Mouse (Mus musculus): ENCODE data around the gene Cdca7l. TPM values are rescaled to one million over a fixed set of nuclear protein-coding genes. Genes with fewer than 3 reads are reported as not detected.

The Cdca7l gene
- polyA plus RNA-seq, 1 experiment = 34.8 TPM

- no peaks in the 10 kb centered on the region for H3K9me3 ChIP-seq (replicated peaks; ENCODE audit: control insufficient read depth, insufficient read depth, low read length, poor library complexity, severe bottlenecking)
- H3K36me3 ChIP-seq (ENCODE audit: control insufficient read depth, insufficient read depth, low read length, poor library complexity, severe bottlenecking) = no peaks in the 10 kb centered on the region
- no peaks in the 10 kb centered on the region for H3K4me1 ChIP-seq (ENCODE audit: control insufficient read depth, insufficient read depth, low read length)
- no peak overlapping the region for H3K9ac ChIP-seq (ENCODE audit: low read depth, poor library complexity, severe bottlenecking)
- no peaks in the 10 kb centered on the region for H3K27me3 ChIP-seq (ENCODE audit: control insufficient read depth, insufficient read depth, low read length, poor library complexity, severe bottlenecking)
- TF ChIP-seq POLR2A (IDR thresholded peaks at IDR 0.05; ENCODE audit: insufficient read depth, low read length) (no peak), CTCF (IDR thresholded peaks at IDR 0.05; ENCODE audit: low read depth, low read length) (no peak), EP300 (IDR thresholded peaks at IDR 0.05; ENCODE audit: insufficient read depth, low read depth, low read length) (no peak)
- no peak overlapping the region for H3K27ac ChIP-seq (ENCODE audit: insufficient read depth, low read length)
- H3K4me3 ChIP-seq (ENCODE audit: low read depth, low read length) = no peak overlapping the region
Measured at GRCm38 (mm10) chr12:117805576-117805975, 1.5 kb downstream of the Cdca7l start.

GRCm38 (mm10) chr12:117806007-117806451 lies 1.9 kb downstream of the Cdca7l start:
- H3K27ac ChIP-seq (ENCODE audit: insufficient read depth, low read length) = no peak overlapping the region
- H3K36me3 ChIP-seq (ENCODE audit: control insufficient read depth, insufficient read depth, low read length, poor library complexity, severe bottlenecking) = no peaks in the 10 kb centered on the region
- H3K4me1 ChIP-seq (ENCODE audit: control insufficient read depth, insufficient read depth, low read length) = no peaks in the 10 kb centered on the region
- no peak overlapping the region for H3K4me3 ChIP-seq (ENCODE audit: low read depth, low read length)
- no peak overlapping the region for H3K9ac ChIP-seq (ENCODE audit: low read depth, poor library complexity, severe bottlenecking)
- no peaks in the 10 kb centered on the region for H3K9me3 ChIP-seq (replicated peaks; ENCODE audit: control insufficient read depth, insufficient read depth, low read length, poor library complexity, severe bottlenecking)
- TF ChIP-seq EP300 (IDR thresholded peaks at IDR 0.05; ENCODE audit: insufficient read depth, low read depth, low read length) (no peak), POLR2A (IDR thresholded peaks at IDR 0.05; ENCODE audit: insufficient read depth, low read length) (no peak), CTCF (IDR thresholded peaks at IDR 0.05; ENCODE audit: low read depth, low read length) (no peak)
- H3K27me3 ChIP-seq (ENCODE audit: control insufficient read depth, insufficient read depth, low read length, poor library complexity, severe bottlenecking) = no peaks in the 10 kb centered on the region

GRCm38 (mm10) chr12:117806470-117806869 lies 2.4 kb downstream of the Cdca7l start:
- TF ChIP-seq POLR2A (IDR thresholded peaks at IDR 0.05; ENCODE audit: insufficient read depth, low read length) (no peak), EP300 (IDR thresholded peaks at IDR 0.05; ENCODE audit: insufficient read depth, low read depth, low read length) (no peak), CTCF (IDR thresholded peaks at IDR 0.05; ENCODE audit: low read depth, low read length) (no peak)
- H3K9me3 ChIP-seq (replicated peaks; ENCODE audit: control insufficient read depth, insufficient read depth, low read length, poor library complexity, severe bottlenecking) = no peaks in the 10 kb centered on the region
- H3K27ac ChIP-seq (ENCODE audit: insufficient read depth, low read length) = no peak overlapping the region
- H3K27me3 ChIP-seq (ENCODE audit: control insufficient read depth, insufficient read depth, low read length, poor library complexity, severe bottlenecking) = no peaks in the 10 kb centered on the region
- H3K4me3 ChIP-seq (ENCODE audit: low read depth, low read length) = no peak overlapping the region
- no peak overlapping the region for H3K9ac ChIP-seq (ENCODE audit: low read depth, poor library complexity, severe bottlenecking)
- no peaks in the 10 kb centered on the region for H3K36me3 ChIP-seq (ENCODE audit: control insufficient read depth, insufficient read depth, low read length, poor library complexity, severe bottlenecking)
- H3K4me1 ChIP-seq (ENCODE audit: control insufficient read depth, insufficient read depth, low read length) = no peaks in the 10 kb centered on the region

- Histone ChIP-seq H3K9ac (ENCODE audit: low read depth, poor library complexity, severe bottlenecking) (no peak overlapping the region), H3K27me3 (ENCODE audit: control insufficient read depth, insufficient read depth, low read length, poor library complexity, severe bottlenecking) (no peaks in the 10 kb centered on the region), H3K4me1 (ENCODE audit: control insufficient read depth, insufficient read depth, low read length) (no peaks in the 10 kb centered on the region), H3K4me3 (ENCODE audit: low read depth, low read length) (no peak overlapping the region), H3K27ac (ENCODE audit: insufficient read depth, low read length) (no peak overlapping the region), H3K9me3 (replicated peaks; ENCODE audit: control insufficient read depth, insufficient read depth, low read length, poor library complexity, severe bottlenecking) (no peaks in the 10 kb centered on the region), H3K36me3 (ENCODE audit: control insufficient read depth, insufficient read depth, low read length, poor library complexity, severe bottlenecking) (no peaks in the 10 kb centered on the region)
- TF ChIP-seq EP300 (IDR thresholded peaks at IDR 0.05; ENCODE audit: insufficient read depth, low read depth, low read length) = no peak
- TF ChIP-seq CTCF (IDR thresholded peaks at IDR 0.05; ENCODE audit: low read depth, low read length) = no peak
- no peak for TF ChIP-seq POLR2A (IDR thresholded peaks at IDR 0.05; ENCODE audit: insufficient read depth, low read length)
Measured at GRCm38 (mm10) chr12:117807637-117808036, 3.5 kb downstream of the Cdca7l start.

GRCm38 (mm10) chr12:117808355-117809326 lies 4.6 kb downstream of the Cdca7l start:
- Histone ChIP-seq H3K9me3 (replicated peaks; ENCODE audit: control insufficient read depth, insufficient read depth, low read length, poor library complexity, severe bottlenecking) (no peaks in the 10 kb centered on the region), H3K27ac (ENCODE audit: insufficient read depth, low read length) (no peak overlapping the region), H3K9ac (ENCODE audit: low read depth, poor library complexity, severe bottlenecking) (no peak overlapping the region), H3K36me3 (ENCODE audit: control insufficient read depth, insufficient read depth, low read length, poor library complexity, severe bottlenecking) (no peaks in the 10 kb centered on the region), H3K4me1 (ENCODE audit: control insufficient read depth, insufficient read depth, low read length) (no peaks in the 10 kb centered on the region), H3K27me3 (ENCODE audit: control insufficient read depth, insufficient read depth, low read length, poor library complexity, severe bottlenecking) (no peaks in the 10 kb centered on the region), H3K4me3 (ENCODE audit: low read depth, low read length) (no peak overlapping the region)
- no peak for TF ChIP-seq EP300 (IDR thresholded peaks at IDR 0.05; ENCODE audit: insufficient read depth, low read depth, low read length)
- TF ChIP-seq CTCF (IDR thresholded peaks at IDR 0.05; ENCODE audit: low read depth, low read length) = no peak
- TF ChIP-seq POLR2A (IDR thresholded peaks at IDR 0.05; ENCODE audit: insufficient read depth, low read length) = no peak

Data from ES-Bruce4 (cell line).